Comparison of ENCODE assay signal across 15 mouse cellular contexts in genomic region chr10:108630841-108631240, GRCm38 (mm10).
A peak's percentile ranks its signal among the peaks of the same experiment; 100 is the strongest.
DNase-seq lines count a peak whose midpoint lies in the region.
"Had no signal": no experiment of that assay in that cellular context is flagged by ENCODE, and none has a peak within 500 bp of the region (broad histone marks: within the 10 kb centered on the region; RNA-seq: fewer than 3 reads in every experiment).

No protein-coding gene starts in this region.

- peak; percentile 9 for DNase-seq in adrenal gland, postnatal 14 days
- no peak for DNase-seq in adrenal gland, postnatal 4 days (ENCODE audit: low spot score in 2 of 2)
- peak; percentile 31 for DNase-seq in cerebellum, adult 9-10 months
- no peak for DNase-seq in cerebellum, postnatal 14 days
- peak; percentile 24 for DNase-seq in urinary bladder, postnatal 14 days (ENCODE audit: low spot score)
- no peak for DNase-seq in urinary bladder, postnatal 10 days (ENCODE audit: low spot score)
- no peak for DNase-seq in c-Kit-positive CD71-positive TER-119-positive erythroid progenitor cells, embryonic 14.5 days (ENCODE audit: low spot score)
- no peak for DNase-seq in thymus, postnatal 4 days
- DNase-seq: cerebellum, adult 9-11 months; heart, postnatal 10 days; kidney, adult 9 months; kidney, postnatal 10 days; right cerebral cortex, adult 18-20 months; thymus, adult 2 months; thymus, postnatal 36 days had no signal

Comparison
In these comparisons a context has a peak if more than half of its experiments do, and no peak if none do; other contexts are left out.
1. DNase-seq: peak in adrenal gland, postnatal 14 days (single experiment), cerebellum, adult 9-10 months (single experiment) and urinary bladder, postnatal 14 days (single experiment); none in adrenal gland, postnatal 4 days (0 of 2), cerebellum, postnatal 14 days (0 of 2), urinary bladder, postnatal 10 days (single experiment), c-Kit-positive CD71-positive TER-119-positive erythroid progenitor cells, embryonic 14.5 days (single experiment) and thymus, postnatal 4 days (single experiment).